Mouse (Mus musculus) stomach, embryonic 14.5 days (tissue): ENCODE measurements around the gene Tenm3. TPM values are rescaled to one million over a fixed set of nuclear protein-coding genes. Genes with fewer than 3 reads are reported as not detected.

ENCODE experiments used
- ATAC-seq: fragments of 200-750 bp; cut with Nextera tagmentation; 2 replicates; pipeline ENCODE4 v1.8.0; 2017; ENCODE audit warnings: low read depth, moderate TSS enrichment; ENCODE audit not compliant: insufficient number of reproducible peaks, insufficient read depth, low FRiP score
- H3K27ac ChIP-seq: fragments of 300-500 bp; sonication (generic); 2 replicates; pipeline ENCODE4 v1.5.1; 2014; ENCODE audit warnings: mild to moderate bottlenecking, low read length, moderate library complexity, mixed read lengths
- H3K27me3 ChIP-seq: fragments of 300-500 bp; sonication (generic); 2 replicates; pipeline ENCODE4 v1.6.1; 2014; ENCODE audit warnings: low read length, control low read depth, mixed read lengths; ENCODE audit not compliant: control insufficient read depth, insufficient read depth
- H3K36me3 ChIP-seq: fragments of 300-500 bp; sonication (generic); 2 replicates; pipeline ENCODE4 v1.6.1; 2014; ENCODE audit warnings: mild to moderate bottlenecking, control low read depth, low read length, moderate library complexity, mixed read lengths; ENCODE audit not compliant: control insufficient read depth, insufficient read depth
- H3K4me1 ChIP-seq: fragments of 300-500 bp; sonication (generic); 2 replicates; pipeline ENCODE4 v1.6.1; 2014; ENCODE audit warnings: low read length, control low read depth, mixed read lengths; ENCODE audit not compliant: control insufficient read depth, insufficient read depth
- H3K4me2 ChIP-seq: fragments of 300-500 bp; sonication (generic); replicated peaks from 2 replicates; pipeline ENCODE4 v1.6.1; 2014; ENCODE audit warnings: low read depth, low read length, control low read depth
- H3K4me3 ChIP-seq: fragments of 300-500 bp; sonication (generic); 2 replicates; pipeline ENCODE4 v1.5.1; 2014; ENCODE audit warnings: low read depth, low read length, control low read depth
- H3K9ac ChIP-seq: fragments of 300-500 bp; sonication (generic); replicated peaks from 2 replicates; pipeline ENCODE4 v1.6.1; 2014; ENCODE audit warnings: low read depth, mild to moderate bottlenecking, control low read depth, low read length, moderate library complexity, mixed read lengths
- H3K9me3 ChIP-seq: fragments of 300-500 bp; sonication (generic); 2 replicates; pipeline ENCODE4 v1.6.1; 2016; ENCODE audit warnings: low read depth, low read length, control low read depth; ENCODE audit not compliant: control insufficient read depth
- WGBS: fragments of 180-500 bp; shearing (Covaris S2); extraction: QIAGEN DNeasy Blood & Tissue Kit; methylation state at CpG from one replicate; pipeline ENCODE4 v1.1.7; 2014; 5-methylcytosine and 5-hydroxymethylcytosine counted together
- polyA plus RNA-seq: library from polyadenylated mRNA; unstranded; fragments of >200 nt; fragmentation: Nextera tagmentation; extraction: Ambion mirVana; gene quantifications from 2 replicates; pipeline ENCODE4 v1.2.1, GENCODE M21; 2014

Gene Tenm3
- polyA plus RNA-seq, 1 experiment from 2014 or later, result 29.8 TPM

DNA sequence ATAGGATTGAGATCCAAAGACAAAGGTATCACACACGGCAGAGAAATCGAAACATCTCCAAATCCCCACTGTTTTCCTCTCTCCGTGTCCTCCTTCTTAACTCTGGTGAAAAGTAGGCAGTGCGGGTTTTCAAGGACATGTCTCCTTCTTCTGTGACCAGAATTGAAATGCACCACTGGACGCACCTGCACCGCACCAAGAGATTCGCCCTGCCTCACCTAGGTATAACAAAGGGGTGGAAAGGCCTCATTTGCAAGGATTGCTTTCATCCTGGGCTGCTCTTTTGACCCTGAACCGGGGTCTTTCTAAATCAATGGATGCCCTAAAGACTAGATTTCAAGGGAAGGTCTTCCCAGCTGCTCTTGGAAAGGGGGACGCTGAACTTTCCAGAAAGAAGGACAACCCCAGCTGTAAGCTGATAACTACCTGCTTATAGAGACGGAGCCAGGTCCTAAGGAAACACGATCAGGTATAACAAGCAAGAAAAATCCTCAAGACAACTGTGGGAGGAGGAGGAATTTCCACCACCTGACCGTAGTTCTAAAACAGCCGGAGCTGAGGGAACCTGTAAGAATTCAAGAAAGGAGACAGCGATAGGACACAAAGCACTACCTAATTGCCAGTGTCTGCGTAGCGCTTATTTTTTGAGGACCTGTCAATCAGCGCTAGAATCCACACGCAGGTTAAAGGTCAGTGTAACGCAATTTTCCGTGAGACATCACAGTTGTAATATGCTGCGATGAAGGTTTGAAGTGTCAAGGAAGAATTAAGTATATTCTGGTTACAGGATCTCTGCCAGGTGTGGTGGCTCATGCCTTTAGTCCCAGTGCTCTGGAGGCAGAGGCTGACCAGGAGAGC is 114.7 kb downstream of the Tenm3 start:
- Histone ChIP-seq H3K36me3 (no peaks in the 10 kb centered on the region), H3K4me1 (no peaks in the 10 kb centered on the region), H3K4me2 (no peak overlapping the region), H3K9ac (no peak overlapping the region), H3K27me3 (no peaks in the 10 kb centered on the region), H3K27ac (no peak overlapping the region), H3K9me3 (no peaks in the 10 kb centered on the region), H3K4me3 (no peak overlapping the region)
- no peak for ATAC-seq
- WGBS, result 85% methylated on average over 21 of the region's 21 CpGs

GRCm38 (mm10) chr8:48728006-48728405 is 115.7 kb downstream of the Tenm3 start:
- H3K9me3 ChIP-seq, result no peaks in the 10 kb centered on the region

DNA sequence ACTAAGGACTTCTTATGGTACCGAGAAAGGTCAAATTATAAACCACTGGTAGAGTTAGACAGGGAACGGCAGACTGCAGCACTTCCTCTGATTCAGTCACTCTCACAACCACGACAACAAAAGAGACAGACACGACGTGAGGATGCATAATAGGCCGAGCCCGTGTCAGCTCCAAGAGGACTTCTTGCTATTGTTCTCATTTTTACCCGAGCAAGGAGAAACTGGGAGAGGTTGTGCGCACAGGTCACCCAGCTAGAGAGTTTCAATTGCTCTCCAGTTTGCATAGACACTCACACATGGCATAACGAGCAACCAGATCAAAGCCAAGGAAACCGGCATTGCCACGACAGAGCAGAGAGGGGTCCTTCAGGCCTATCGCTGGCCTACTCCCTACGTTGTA is 121.0 kb downstream of the Tenm3 start:
- H3K27me3 ChIP-seq, result no peaks in the 10 kb centered on the region
- WGBS, result 75% methylated on average over 14 of the region's 14 CpGs
- H3K4me1 ChIP-seq, result no peaks in the 10 kb centered on the region
- no peak overlapping the region for H3K27ac ChIP-seq
- H3K9ac ChIP-seq, result no peak overlapping the region
- H3K4me3 ChIP-seq, result no peak overlapping the region
- no peaks in the 10 kb centered on the region for H3K36me3 ChIP-seq
- no peak overlapping the region for H3K4me2 ChIP-seq
- no peak for ATAC-seq
- H3K9me3 ChIP-seq, result no peaks in the 10 kb centered on the region

More at GRCm38 (mm10) chr8:48728006-48728405, 115.7 kb downstream of the Tenm3 start:
- no peak overlapping the region for H3K9ac ChIP-seq
- no peak overlapping the region for H3K4me2 ChIP-seq
- H3K4me3 ChIP-seq, result no peak overlapping the region
- no peaks in the 10 kb centered on the region for H3K36me3 ChIP-seq
- H3K27me3 ChIP-seq, result no peaks in the 10 kb centered on the region
- no peaks in the 10 kb centered on the region for H3K4me1 ChIP-seq
- 96% methylated on average over 6 of the region's 6 CpGs for WGBS
- H3K27ac ChIP-seq, result no peak overlapping the region
- ATAC-seq, result no peak

DNA sequence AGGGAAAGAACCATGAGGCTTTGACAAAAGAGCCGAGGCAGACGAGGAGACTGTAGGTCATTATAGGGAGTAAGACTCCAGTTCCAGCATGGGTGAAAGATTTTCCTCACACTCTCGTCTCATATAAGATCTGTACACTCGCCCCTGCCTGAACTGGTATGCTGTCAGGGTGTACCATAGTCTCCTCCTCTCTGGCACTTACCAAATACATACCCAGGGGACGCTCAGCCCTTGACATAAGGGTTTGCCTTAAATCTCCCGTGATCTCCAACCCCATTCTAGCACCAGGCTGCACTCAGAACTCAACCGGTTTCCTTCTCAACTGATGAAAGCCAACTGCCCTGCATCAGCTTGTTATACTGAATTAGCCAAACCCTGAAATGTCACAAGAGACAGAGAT is 121.4 kb downstream of the Tenm3 start:
- Histone ChIP-seq H3K9ac (no peak overlapping the region), H3K4me1 (no peaks in the 10 kb centered on the region), H3K4me3 (no peak overlapping the region), H3K9me3 (no peaks in the 10 kb centered on the region), H3K27me3 (no peaks in the 10 kb centered on the region), H3K27ac (no peak overlapping the region), H3K36me3 (no peaks in the 10 kb centered on the region), H3K4me2 (no peak overlapping the region)
- no peak for ATAC-seq
- WGBS, result 88% methylated on average over 7 of the region's 7 CpGs

- 94% methylated on average over 12 of the region's 12 CpGs for WGBS
- no peak overlapping the region for H3K27ac ChIP-seq
- no peaks in the 10 kb centered on the region for H3K9me3 ChIP-seq
- no peak overlapping the region for H3K9ac ChIP-seq
- no peak overlapping the region for H3K4me3 ChIP-seq
- no peak for ATAC-seq
- H3K27me3 ChIP-seq, result no peaks in the 10 kb centered on the region
- H3K36me3 ChIP-seq, result no peaks in the 10 kb centered on the region
- H3K4me1 ChIP-seq, result no peaks in the 10 kb centered on the region
- H3K4me2 ChIP-seq, result no peak overlapping the region
Observed at GRCm38 (mm10) chr8:48721376-48721775, 122.4 kb downstream of the Tenm3 start.

- 79% methylated on average over 9 of the region's 9 CpGs for WGBS
- Histone ChIP-seq H3K4me3 (no peak overlapping the region), H3K36me3 (no peaks in the 10 kb centered on the region), H3K4me2 (no peak overlapping the region), H3K27ac (no peak overlapping the region), H3K27me3 (no peaks in the 10 kb centered on the region), H3K9ac (no peak overlapping the region), H3K9me3 (peaks cover 4% of the 10 kb centered on the region; the same call in 1 of the 2 replicates), H3K4me1 (no peaks in the 10 kb centered on the region)
- ATAC-seq, result no peak
Observed at GRCm38 (mm10) chr8:48715616-48716015, 128.1 kb downstream of the Tenm3 start.

GRCm38 (mm10) chr8:48706666-48707065 is 137.1 kb downstream of the Tenm3 start:
- ATAC-seq, result no peak
- H3K4me1 ChIP-seq, result no peaks in the 10 kb centered on the region
- 90% methylated on average over 6 of the region's 6 CpGs for WGBS
- no peak overlapping the region for H3K4me2 ChIP-seq
- no peak overlapping the region for H3K9ac ChIP-seq
- H3K27ac ChIP-seq, result no peak overlapping the region
- no peak overlapping the region for H3K4me3 ChIP-seq
- no peaks in the 10 kb centered on the region for H3K27me3 ChIP-seq
- peaks cover 4% of the 10 kb centered on the region; the same call in 1 of the 2 replicates for H3K9me3 ChIP-seq
- H3K36me3 ChIP-seq, result no peaks in the 10 kb centered on the region

GRCm38 (mm10) chr8:48704885-48705515 is 138.8 kb downstream of the Tenm3 start:
- Histone ChIP-seq H3K27ac (peak overlapping the region; percentile 23; the same call in 1 of the 2 replicates), H3K9ac (no peak overlapping the region), H3K9me3 (no peaks in the 10 kb centered on the region), H3K27me3 (no peaks in the 10 kb centered on the region), H3K4me2 (no peak overlapping the region), H3K4me1 (no peaks in the 10 kb centered on the region), H3K4me3 (no peak overlapping the region), H3K36me3 (no peaks in the 10 kb centered on the region)
- ATAC-seq, result no peak
- WGBS, result 77% methylated on average over 10 of the region's 10 CpGs
